Mouse (Mus musculus): Measurements from ENCODE around the gene Xpo4.

DNA sequence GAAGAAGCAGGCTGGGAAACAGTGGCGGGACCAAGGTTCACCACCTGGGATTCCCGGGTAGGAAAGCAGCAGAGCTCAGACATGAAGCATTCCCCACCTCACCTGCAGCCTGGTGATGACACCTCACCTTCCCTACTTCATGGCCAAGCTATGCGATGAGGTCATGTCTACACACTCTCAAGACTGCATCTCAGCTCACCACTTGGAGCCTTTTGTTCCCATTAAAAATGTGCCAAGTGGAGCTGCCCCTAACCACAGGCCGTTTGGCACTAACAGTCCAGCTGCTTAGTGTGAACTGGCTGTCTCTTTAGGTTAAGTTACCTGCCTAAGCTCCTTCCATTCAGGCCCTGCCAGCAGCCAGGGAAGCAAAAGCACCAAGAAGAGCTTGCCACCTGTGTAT lies 39.8 kb upstream of the Xpo4 start:
- TF ChIP-seq CTCF (IDR thresholded peaks at IDR 0.05; ENCODE audit: insufficient read depth, low read length): no peak
- TF ChIP-seq POLR2A (IDR thresholded peaks at IDR 0.05; ENCODE audit: borderline replicate concordance, extremely low read depth, low read depth, low read length): no peak
